Mouse (Mus musculus) mature B cell (primary cell): ENCODE measurements around the gene Pitpna.
"Not testable (repeated sequence)": the region's sequence is repeated elsewhere in the genome, so short reads cannot be mapped to it uniquely, and the experiment has no call there.

Source experiments
- in situ Hi-C: fragments of 300-500 bp; cut with MboI; formaldehyde crosslinking; loops from 2 replicates; pipeline ENCODE4 v1.14.3; 2019

Gene Pitpna

GRCm38 (mm10) chr11:75587493-75588284, at the start of gene Pitpna:
TSS of gene Pitpna (plus strand) at chr11:75588097.
- in situ Hi-C loops, result no loop called here

- in situ Hi-C loops, result no loop called here
Observed at GRCm38 (mm10) chr11:75538184-75538969, 49.5 kb upstream of the Pitpna start.

GRCm38 (mm10) chr11:75538970-75539299, 49.0 kb upstream of the Pitpna start:
- in situ Hi-C loops, result no loop called here

GRCm38 (mm10) chr11:75540209-75540608, 47.7 kb upstream of the Pitpna start:
- in situ Hi-C loops, result no loop called here

- in situ Hi-C loops, result no loop called here
Observed at GRCm38 (mm10) chr11:75540710-75541581, 47.0 kb upstream of the Pitpna start.

- in situ Hi-C loops, result no loop called here
Observed at GRCm38 (mm10) chr11:75544713-75545112, 43.2 kb upstream of the Pitpna start.

- in situ Hi-C loops, result no loop called here
Observed at GRCm38 (mm10) chr11:75546057-75546456, 41.8 kb upstream of the Pitpna start.

GRCm38 (mm10) chr11:75549658-75550111, 38.2 kb upstream of the Pitpna start:
- in situ Hi-C loops, result no loop called here

GRCm38 (mm10) chr11:75550200-75550946, 37.5 kb upstream of the Pitpna start:
- in situ Hi-C loops, result no loop called here

- in situ Hi-C loops, result no loop called here
Observed at GRCm38 (mm10) chr11:75551321-75551720, 36.6 kb upstream of the Pitpna start.

GRCm38 (mm10) chr11:75551961-75552441, 35.9 kb upstream of the Pitpna start:
- in situ Hi-C loops, result no loop called here

GRCm38 (mm10) chr11:75552906-75553482, 34.9 kb upstream of the Pitpna start:
- in situ Hi-C loops, result no loop called here

GRCm38 (mm10) chr11:75556006-75556405, 31.9 kb upstream of the Pitpna start:
- in situ Hi-C loops, result not testable (repeated sequence)

GRCm38 (mm10) chr11:75557142-75557541, 30.8 kb upstream of the Pitpna start:
- in situ Hi-C loops, result no loop called here

GRCm38 (mm10) chr11:75558101-75558500, 29.8 kb upstream of the Pitpna start:
- in situ Hi-C loops, result no loop called here

GRCm38 (mm10) chr11:75559870-75560504, 27.9 kb upstream of the Pitpna start:
- in situ Hi-C loops, result no loop called here

GRCm38 (mm10) chr11:75560530-75561409, 27.1 kb upstream of the Pitpna start:
- in situ Hi-C loops, result no loop called here

- in situ Hi-C loops, result no loop called here
Observed at GRCm38 (mm10) chr11:75561410-75561791, 26.5 kb upstream of the Pitpna start.

GRCm38 (mm10) chr11:75562840-75563239, 25.1 kb upstream of the Pitpna start:
- in situ Hi-C loops, result no loop called here
